Comparison of ENCODE assay signal across 8 mouse cellular contexts in the genomic region with DNA sequence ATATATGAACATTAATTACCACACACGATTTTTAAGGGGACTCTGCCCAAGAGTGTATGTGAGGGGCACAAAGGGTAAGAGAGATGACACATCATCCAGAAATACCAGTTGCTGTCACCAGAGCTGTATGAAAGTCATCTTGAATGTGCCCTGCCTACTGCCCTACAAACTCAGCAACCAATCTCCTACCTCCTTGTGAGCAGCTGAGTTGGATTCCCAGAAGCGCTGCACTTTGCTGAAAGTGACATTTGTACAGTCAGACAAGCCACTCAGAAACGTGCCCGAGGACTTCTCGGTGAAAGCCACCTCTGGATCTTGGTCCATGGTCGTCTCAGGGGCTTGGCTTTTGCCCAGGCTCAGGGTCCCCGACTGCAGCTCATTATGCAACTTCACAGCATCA. TPM values are rescaled to one million over a fixed set of nuclear protein-coding genes. Genes with fewer than 3 reads are reported as not detected.
DNase-seq lines count a peak whose midpoint lies in the region; ATAC-seq and TF ChIP-seq lines count a peak whose summit lies in the region.

No protein-coding gene starts in this region.

- peaks cover 17% of the 10 kb centered on the region for H3K4me1 ChIP-seq in embryonic facial prominence, embryonic 10.5 days
- peaks cover 9% of the 10 kb centered on the region for H3K4me1 ChIP-seq in intestine, embryonic 14.5 days (replicated peaks; ENCODE audit: control insufficient read depth, insufficient read depth, low read length)
- H3K4me1 ChIP-seq in neural tube, embryonic 13.5 days (replicated peaks) = peaks cover 19% of the 10 kb centered on the region

- no peaks in the 10 kb centered on the region for H3K9me3 ChIP-seq in embryonic facial prominence, embryonic 10.5 days
- no peaks in the 10 kb centered on the region for H3K9me3 ChIP-seq in intestine, embryonic 14.5 days (ENCODE audit: control insufficient read depth, low read length)
- H3K9me3 ChIP-seq in neural tube, embryonic 13.5 days = no peaks in the 10 kb centered on the region

- no peak overlapping the region for H3K27ac ChIP-seq in left cerebral cortex, adult 2 months
- no peak overlapping the region for H3K27ac ChIP-seq in embryonic facial prominence, embryonic 10.5 days (replicated peaks)
- no peak overlapping the region for H3K27ac ChIP-seq in intestine, embryonic 14.5 days (ENCODE audit: low read depth)
- no peak overlapping the region for H3K27ac ChIP-seq in neural tube, embryonic 13.5 days (replicated peaks)

- intact Hi-C loops in left cerebral cortex, adult 2 months (cut with DNase I) = loop anchor here (5.0 kb wide), 1 partner anchor 132 kb away; no protein-coding TSS in a partner anchor
- intact Hi-C loops in left cerebral cortex, postnatal 25 days (cut with DNase I) = loop anchor here (5.0 kb wide), 1 partner anchor 127 kb away; no protein-coding TSS in a partner anchor

- peak overlapping the region; percentile 54 for H3K9ac ChIP-seq in intestine, embryonic 14.5 days (ENCODE audit: low read length)
- H3K9ac ChIP-seq in neural tube, embryonic 13.5 days = peak overlapping the region; percentile 73

- peak overlapping the region; percentile 91 for H3K4me3 ChIP-seq in left cerebral cortex, adult 2 months
- H3K4me3 ChIP-seq in embryonic facial prominence, embryonic 10.5 days = peak overlapping the region; percentile 85
- peak overlapping the region; percentile 62 for H3K4me3 ChIP-seq in intestine, embryonic 14.5 days (ENCODE audit: low read depth, low read length)
- peak overlapping the region; percentile 62 for H3K4me3 ChIP-seq in neural tube, embryonic 13.5 days

- no peak for ATAC-seq in intestine, embryonic 14.5 days (replicated peaks; ENCODE audit: low FRiP score, low TSS enrichment, low read depth)
- ATAC-seq in neural tube, embryonic 13.5 days (ENCODE audit: low read depth) = no peak

- peaks cover 26% of the 10 kb centered on the region for H3K36me3 ChIP-seq in embryonic facial prominence, embryonic 10.5 days (replicated peaks)
- H3K36me3 ChIP-seq in intestine, embryonic 14.5 days (ENCODE audit: control insufficient read depth, insufficient read depth, low read length) = peaks cover 9% of the 10 kb centered on the region
- peaks cover 19% of the 10 kb centered on the region for H3K36me3 ChIP-seq in neural tube, embryonic 13.5 days

- no peak for DNase-seq in left cerebral cortex, adult 2 months (ENCODE audit: extremely low spot score in 1 of 2, low spot score in 2 of 2)
- DNase-seq in left cerebral cortex, postnatal 25 days (ENCODE audit: low spot score in 2 of 2) = no peak
- no peak for DNase-seq in embryonic facial prominence, embryonic 10.5 days (ENCODE audit: low spot score)
- DNase-seq in intestine, embryonic 14.5 days (ENCODE audit: low spot score) = no peak
- no peak for DNase-seq in thymus, postnatal 10 days (ENCODE audit: low spot score in 2 of 2)
- no peak for DNase-seq in ovary, postnatal 10 days (ENCODE audit: low spot score)
- DNase-seq in embryo, embryonic 10.5 days (ENCODE audit: low spot score) = no peak

- WGBS in embryonic facial prominence, embryonic 10.5 days = 53% methylated on average over 7 of the region's 7 CpGs
- WGBS in intestine, embryonic 14.5 days = 49% methylated on average over 7 of the region's 7 CpGs
- 50% methylated on average over 7 of the region's 7 CpGs for WGBS in neural tube, embryonic 13.5 days

- no peak for TF ChIP-seq CTCF in left cerebral cortex, adult 2 months (IDR thresholded peaks at IDR 0.05)

- H3K27me3 ChIP-seq in embryonic facial prominence, embryonic 10.5 days (replicated peaks; ENCODE audit: low read depth, poor library complexity, severe bottlenecking) = no peaks in the 10 kb centered on the region
- no peaks in the 10 kb centered on the region for H3K27me3 ChIP-seq in intestine, embryonic 14.5 days (replicated peaks; ENCODE audit: control insufficient read depth, insufficient read depth, low read length)
- H3K27me3 ChIP-seq in neural tube, embryonic 13.5 days = no peaks in the 10 kb centered on the region

- H3K4me2 ChIP-seq in intestine, embryonic 14.5 days (ENCODE audit: low read length) = peak overlapping the region; percentile 79
- H3K4me2 ChIP-seq in neural tube, embryonic 13.5 days = peak overlapping the region; percentile 94

RNA-seq across cellular contexts. Expression of a gene that starts 1.0 kb away (rescaled TPM):
- 10 to 100 TPM; 33.0 to 34.1 TPM for total RNA-seq in left cerebral cortex, adult 2 months (2021)
- 10 to 100 TPM; 34.5 to 35.5 TPM for total RNA-seq in left cerebral cortex, postnatal 25 days (2021)
- polyA plus RNA-seq in embryonic facial prominence, embryonic 10.5 days (2016; fragmentation: Nextera tagmentation; extraction: Ambion mirVana) = 36.3 and 38.9 TPM in 2 replicates
- 16.2 and 16.3 TPM in 2 replicates for polyA plus RNA-seq in intestine, embryonic 14.5 days (2014; fragmentation: Nextera tagmentation; extraction: Ambion mirVana)
- polyA plus RNA-seq in neural tube, embryonic 13.5 days (2015; fragmentation: Nextera tagmentation; extraction: Ambion mirVana) = 15.4 and 15.6 TPM in 2 replicates

RNA-seq across cellular contexts. Expression of a gene that starts 16.8 kb away (rescaled TPM):
- total RNA-seq in left cerebral cortex, adult 2 months (2021) = 100 to 1,000 TPM; 539 to 569 TPM
- total RNA-seq in left cerebral cortex, postnatal 25 days (2021) = 100 to 1,000 TPM; 574 to 598 TPM
- 1,003 and 1,124 TPM in 2 replicates for polyA plus RNA-seq in embryonic facial prominence, embryonic 10.5 days (2016; fragmentation: Nextera tagmentation; extraction: Ambion mirVana)
- 819 and 835 TPM in 2 replicates for polyA plus RNA-seq in intestine, embryonic 14.5 days (2014; fragmentation: Nextera tagmentation; extraction: Ambion mirVana)
- 458 and 477 TPM in 2 replicates for polyA plus RNA-seq in neural tube, embryonic 13.5 days (2015; fragmentation: Nextera tagmentation; extraction: Ambion mirVana)

RNA-seq across cellular contexts. Expression of a gene that starts 38.3 kb away (rescaled TPM):
- total RNA-seq in left cerebral cortex, adult 2 months (2021) = 10 to 100 TPM; 22.7 to 27.9 TPM
- total RNA-seq in left cerebral cortex, postnatal 25 days (2021) = 10 to 100 TPM; 28.0 to 28.5 TPM
- polyA plus RNA-seq in embryonic facial prominence, embryonic 10.5 days (2016; fragmentation: Nextera tagmentation; extraction: Ambion mirVana) = 94.3 and 96.8 TPM in 2 replicates
- polyA plus RNA-seq in intestine, embryonic 14.5 days (2014; fragmentation: Nextera tagmentation; extraction: Ambion mirVana) = 84.7 and 88.0 TPM in 2 replicates
- 64.4 and 69.4 TPM in 2 replicates for polyA plus RNA-seq in neural tube, embryonic 13.5 days (2015; fragmentation: Nextera tagmentation; extraction: Ambion mirVana)

RNA-seq across cellular contexts. Expression of a gene that starts 38.3 kb away (rescaled TPM):
- 10 to 100 TPM; 39.3 to 48.9 TPM for total RNA-seq in left cerebral cortex, adult 2 months (2021)
- 10 to 100 TPM; 45.3 to 46.2 TPM for total RNA-seq in left cerebral cortex, postnatal 25 days (2021)
- polyA plus RNA-seq in embryonic facial prominence, embryonic 10.5 days (2016; fragmentation: Nextera tagmentation; extraction: Ambion mirVana) = 85.4 and 85.7 TPM in 2 replicates
- polyA plus RNA-seq in intestine, embryonic 14.5 days (2014; fragmentation: Nextera tagmentation; extraction: Ambion mirVana) = 69.2 and 76.6 TPM in 2 replicates
- polyA plus RNA-seq in neural tube, embryonic 13.5 days (2015; fragmentation: Nextera tagmentation; extraction: Ambion mirVana) = 75.4 and 76.1 TPM in 2 replicates

RNA-seq across cellular contexts. Expression of a gene that starts 47.0 kb away (rescaled TPM):
- 1 to 10 TPM; 7.7 to 8.4 TPM for total RNA-seq in left cerebral cortex, adult 2 months (2021)
- total RNA-seq in left cerebral cortex, postnatal 25 days (2021) = 1 to 10 TPM; 7.4 to 7.6 TPM
- 3.8 and 4.3 TPM in 2 replicates for polyA plus RNA-seq in embryonic facial prominence, embryonic 10.5 days (2016; fragmentation: Nextera tagmentation; extraction: Ambion mirVana)
- polyA plus RNA-seq in intestine, embryonic 14.5 days (2014; fragmentation: Nextera tagmentation; extraction: Ambion mirVana) = 6.4 and 6.5 TPM in 2 replicates
- 10.2 and 11.7 TPM in 2 replicates for polyA plus RNA-seq in neural tube, embryonic 13.5 days (2015; fragmentation: Nextera tagmentation; extraction: Ambion mirVana)
